Mouse (Mus musculus) limb, embryonic 14.5 days (tissue): ENCODE results near the gene Phf24. TPM values are rescaled to one million over a fixed set of nuclear protein-coding genes. Genes with fewer than 3 reads are reported as not detected.

ENCODE experiments used
- ATAC-seq: fragments of 200-750 bp; cut with Nextera tagmentation; 2 replicates; pipeline ENCODE4 v1.8.0; 2017; ENCODE audit warnings: low read depth, moderate number of reproducible peaks, moderate TSS enrichment; ENCODE audit not compliant: low FRiP score
- DNase-seq: peaks from one replicate; pipeline ENCODE4 v3.0.0-alpha.2; 2015; ENCODE audit warnings: low spot score
- H3K27ac ChIP-seq: fragments of 300-500 bp; sonication (generic); replicated peaks from 2 replicates; pipeline ENCODE4 v1.5.1; 2014; ENCODE audit warnings: low read depth, mild to moderate bottlenecking, low read length, moderate library complexity, mixed read lengths
- H3K27me3 ChIP-seq: fragments of 300-500 bp; sonication (generic); 2 replicates; pipeline ENCODE4 v1.6.1; 2014; ENCODE audit warnings: low read length, mixed read lengths; ENCODE audit not compliant: control insufficient read depth, insufficient read depth
- H3K36me3 ChIP-seq: fragments of 300-500 bp; sonication (generic); 2 replicates; pipeline ENCODE4 v1.6.1; 2014; ENCODE audit warnings: mild to moderate bottlenecking, low read length, moderate library complexity, mixed read lengths; ENCODE audit not compliant: control insufficient read depth, insufficient read depth
- H3K4me1 ChIP-seq: fragments of 300-500 bp; sonication (generic); 2 replicates; pipeline ENCODE4 v1.6.1; 2014; ENCODE audit warnings: antibody characterized with exemption, low read length, mixed read lengths; ENCODE audit not compliant: control insufficient read depth, insufficient read depth
- H3K4me2 ChIP-seq: fragments of 300-500 bp; sonication (generic); replicated peaks from 2 replicates; pipeline ENCODE4 v1.6.1; 2014; ENCODE audit warnings: low read depth, mild to moderate bottlenecking, low read length, moderate library complexity; ENCODE audit not compliant: severe bottlenecking
- H3K4me3 ChIP-seq: fragments of 300-500 bp; sonication (generic); replicated peaks from 2 replicates; pipeline ENCODE4 v1.5.1; 2014; ENCODE audit warnings: low read length
- H3K9ac ChIP-seq: fragments of 300-500 bp; sonication (generic); 2 replicates; pipeline ENCODE4 v1.6.1; 2014; ENCODE audit warnings: mild to moderate bottlenecking, low read depth, low read length, moderate library complexity; ENCODE audit not compliant: severe bottlenecking
- H3K9me3 ChIP-seq: fragments of 300-500 bp; sonication (generic); 2 replicates; pipeline ENCODE4 v1.6.1; 2016; ENCODE audit warnings: low read length; ENCODE audit not compliant: control insufficient read depth
- POLR2A ChIP-seq: fragments of 200-500 bp; IDR thresholded peaks from 2 replicates; pipeline ENCODE4 v1.8.0; 2012; ENCODE audit warnings: inconsistent platforms, mild to moderate bottlenecking, moderate library complexity, borderline replicate concordance; ENCODE audit not compliant: insufficient read depth, insufficient read length; ENCODE audit errors: extremely low read depth
- WGBS: fragments of 180-500 bp; shearing (Covaris S2); extraction: QIAGEN DNeasy Blood & Tissue Kit; methylation state at CpG from one replicate; pipeline ENCODE4 v1.1.7; 2014; 5-methylcytosine and 5-hydroxymethylcytosine counted together
- polyA plus RNA-seq, 2 experiments: library from polyadenylated mRNA; depleted of rRNA in 1 of 2; stranded (reverse) in 1 of 2; unstranded in 1 of 2; fragments of >200 nt; fragmentation: Nextera tagmentation in 1 of 2; extraction: Ambion mirVana in 1 of 2; gene quantifications; 2 replicates each; pipeline versions ENCODE4 v1.2.1 to v1.2.3; 2012 to 2014

The Phf24 gene
- polyA plus RNA-seq, 2 experiments: 1.1 to 2.7 TPM

DNA sequence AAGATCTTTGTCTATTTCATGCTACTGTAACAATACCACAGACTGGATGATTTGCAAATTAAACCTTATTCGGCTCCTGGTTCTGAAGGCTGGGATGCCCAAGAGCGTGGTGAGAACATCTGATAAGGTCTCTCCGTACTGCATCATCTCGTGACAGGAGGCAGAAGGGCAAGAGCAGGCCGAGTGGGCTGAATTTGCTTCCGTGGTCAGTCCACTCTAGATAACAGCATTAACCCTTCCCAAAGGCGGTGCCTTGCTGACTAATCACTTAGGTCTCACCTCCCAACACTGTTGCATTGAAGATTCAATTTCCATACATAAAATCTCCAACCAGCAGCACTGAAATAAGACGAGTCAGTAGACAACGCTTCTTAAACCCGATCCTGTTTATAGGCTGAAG is 3.1 kb upstream of the Phf24 start:
- WGBS: 53% methylated on average over 10 of the region's 10 CpGs

DNA sequence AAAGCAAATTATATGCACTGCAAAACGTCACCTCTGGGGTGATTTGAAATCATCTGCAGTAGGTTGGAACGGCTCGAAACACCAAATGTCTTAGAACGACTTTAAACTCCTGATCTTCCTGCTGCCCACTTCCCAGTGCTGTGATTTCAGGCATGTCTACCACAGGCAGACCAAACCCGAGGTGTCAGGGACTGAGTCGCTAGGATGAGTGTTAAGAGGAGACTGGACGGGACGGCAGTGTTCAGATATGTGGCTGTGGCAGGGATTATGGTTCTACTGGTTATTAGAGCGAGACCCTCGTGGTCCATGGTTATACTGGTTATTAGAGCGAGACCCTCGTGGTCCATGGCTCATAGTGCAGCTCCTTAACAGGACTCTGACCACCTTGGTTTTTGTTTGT is 1.1 kb upstream of the Phf24 start:
- peaks cover 36% of the 10 kb centered on the region for H3K27me3 ChIP-seq
- ATAC-seq (no peak), DNase-seq (no peak)
- H3K9me3 ChIP-seq: no peaks in the 10 kb centered on the region
- no peak overlapping the region for H3K9ac ChIP-seq
- H3K4me1 ChIP-seq: no peaks in the 10 kb centered on the region
- H3K36me3 ChIP-seq: no peaks in the 10 kb centered on the region
- no peak overlapping the region for H3K27ac ChIP-seq
- no peak overlapping the region for H3K4me3 ChIP-seq
- H3K4me2 ChIP-seq: no peak overlapping the region
- 77% methylated on average over 12 of the region's 12 CpGs for WGBS
- TF ChIP-seq POLR2A: no peak

More for the DNA sequence above, 3.1 kb upstream of the Phf24 start:
- no peak for TF ChIP-seq POLR2A
- ATAC-seq (no peak), DNase-seq (no peak)
- Histone ChIP-seq H3K27ac (no peak overlapping the region), H3K4me2 (no peak overlapping the region), H3K36me3 (no peaks in the 10 kb centered on the region), H3K27me3 (peaks cover 29% of the 10 kb centered on the region), H3K4me1 (no peaks in the 10 kb centered on the region), H3K9ac (no peak overlapping the region), H3K4me3 (no peak overlapping the region), H3K9me3 (no peaks in the 10 kb centered on the region)

DNA sequence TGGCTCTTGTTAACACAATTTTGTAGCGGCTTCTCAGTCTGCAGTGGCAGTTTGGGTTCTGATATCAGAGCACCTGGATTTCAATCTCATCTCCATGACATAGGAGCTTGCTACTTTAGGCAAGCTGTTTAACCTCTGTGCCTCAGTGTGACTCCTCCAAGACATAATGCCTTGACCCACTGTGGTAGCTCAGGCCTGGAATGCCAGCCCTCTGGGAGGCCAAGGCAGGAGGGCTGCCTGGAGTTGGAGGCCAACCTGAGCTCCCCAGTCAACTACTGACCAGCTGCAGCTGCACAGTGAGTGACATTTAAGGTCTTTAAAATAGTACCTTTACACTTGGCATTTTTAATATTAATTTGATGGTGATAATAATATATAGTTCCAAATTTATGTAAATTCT is 494 bp upstream of the Phf24 start:
- Histone ChIP-seq H3K9ac (no peak overlapping the region), H3K9me3 (no peaks in the 10 kb centered on the region), H3K4me1 (no peaks in the 10 kb centered on the region), H3K4me3 (no peak overlapping the region), H3K27ac (no peak overlapping the region), H3K4me2 (no peak overlapping the region), H3K27me3 (peaks cover 36% of the 10 kb centered on the region), H3K36me3 (no peaks in the 10 kb centered on the region)
- 86% methylated on average over 1 of the region's 1 CpGs for WGBS
- DNase-seq (no peak), ATAC-seq (no peak)
- TF ChIP-seq POLR2A: no peak

DNA sequence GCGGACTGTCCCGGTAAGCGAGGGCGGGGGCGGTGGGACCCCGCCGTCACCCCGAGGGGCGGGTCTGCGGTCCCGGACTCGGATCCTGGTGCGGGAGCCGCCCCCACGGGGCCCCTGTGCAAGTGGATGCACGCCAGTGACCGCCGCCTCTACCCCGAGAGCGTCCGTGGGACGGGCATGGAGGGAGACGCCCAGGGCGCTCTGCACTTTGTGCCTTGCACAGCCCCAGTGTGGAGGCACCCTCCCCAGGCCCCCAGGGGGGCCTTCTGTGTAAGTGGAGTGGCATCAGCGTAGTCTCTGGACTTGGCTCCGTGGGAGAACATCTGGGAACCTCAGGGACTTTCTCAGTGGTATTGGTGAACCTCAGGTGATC is 928 bp downstream of the Phf24 start:
- WGBS: 2% methylated on average over 18 of the region's 26 CpGs
- peaks cover 36% of the 10 kb centered on the region for H3K27me3 ChIP-seq
- H3K36me3 ChIP-seq: no peaks in the 10 kb centered on the region
- H3K9ac ChIP-seq: peak overlapping the region; percentile 62
- no peaks in the 10 kb centered on the region for H3K4me1 ChIP-seq
- H3K4me3 ChIP-seq: peak overlapping the region; percentile 57
- no peak overlapping the region for H3K27ac ChIP-seq
- ATAC-seq (0 out of 2 replicates have a peak, but pooled peaks have one; percentile 23), DNase-seq (no peak)
- TF ChIP-seq POLR2A: no peak
- peak overlapping the region; percentile 89 for H3K4me2 ChIP-seq
- H3K9me3 ChIP-seq: no peaks in the 10 kb centered on the region

DNA sequence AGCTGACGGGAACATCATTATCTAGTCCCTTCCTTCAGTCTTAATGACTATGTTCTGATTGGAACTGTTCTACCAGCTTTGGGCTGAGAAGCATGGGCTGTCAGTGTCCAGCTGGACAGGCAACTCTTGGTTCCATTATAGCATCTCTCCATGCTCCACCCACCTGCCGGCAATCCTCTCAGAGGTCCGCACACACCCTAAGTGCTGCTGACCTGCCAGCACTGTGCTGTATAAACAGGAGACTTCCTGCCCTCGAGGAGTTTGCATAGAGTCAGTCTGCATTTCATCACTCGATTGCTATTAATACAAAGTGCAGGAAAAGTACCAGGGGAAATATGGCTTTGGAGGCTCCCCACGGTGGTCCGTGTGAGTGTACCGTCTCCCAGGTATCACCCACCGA is 4.3 kb downstream of the Phf24 start:
- H3K4me1 ChIP-seq: no peaks in the 10 kb centered on the region
- WGBS: 79% methylated on average over 9 of the region's 9 CpGs
- no peak for DNase-seq
- no peaks in the 10 kb centered on the region for H3K36me3 ChIP-seq
- no peak overlapping the region for H3K4me3 ChIP-seq
- TF ChIP-seq POLR2A: no peak
- H3K4me2 ChIP-seq: no peak overlapping the region
- H3K27ac ChIP-seq: no peak overlapping the region
- H3K9ac ChIP-seq: no peak overlapping the region
- peaks cover 30% of the 10 kb centered on the region for H3K27me3 ChIP-seq
- ATAC-seq: no peak
- no peaks in the 10 kb centered on the region for H3K9me3 ChIP-seq

DNA sequence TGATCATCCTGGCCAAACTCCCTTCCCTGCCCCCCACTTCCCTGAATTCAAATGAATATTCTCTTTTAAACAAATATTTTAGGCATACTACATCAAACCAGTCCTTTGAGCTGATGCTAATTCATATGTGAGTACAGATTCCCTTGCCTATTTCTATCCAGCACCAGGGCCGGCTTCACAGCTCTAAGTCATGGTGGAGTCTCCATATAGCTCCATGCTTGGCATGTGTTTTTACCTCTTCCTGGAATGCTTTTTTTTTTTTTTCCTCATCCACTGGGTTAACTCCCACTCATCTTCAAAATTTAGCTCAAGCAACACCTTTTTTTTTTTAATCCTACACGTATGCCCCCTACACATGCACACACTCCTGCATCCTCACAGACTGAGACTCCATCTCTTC is 5.1 kb downstream of the Phf24 start:
- 76% methylated on average over 2 of the region's 2 CpGs for WGBS

More for the DNA sequence above, 5.1 kb downstream of the Phf24 start:
- Histone ChIP-seq H3K9ac (no peak overlapping the region), H3K27me3 (peaks cover 22% of the 10 kb centered on the region), H3K4me3 (no peak overlapping the region), H3K27ac (no peak overlapping the region), H3K4me1 (no peaks in the 10 kb centered on the region), H3K36me3 (no peaks in the 10 kb centered on the region), H3K9me3 (no peaks in the 10 kb centered on the region), H3K4me2 (no peak overlapping the region)
- TF ChIP-seq POLR2A: no peak
- DNase-seq: no peak
- no peak for ATAC-seq
